7 mouse cellular contexts compared by ENCODE assay signal in the genomic region with DNA sequence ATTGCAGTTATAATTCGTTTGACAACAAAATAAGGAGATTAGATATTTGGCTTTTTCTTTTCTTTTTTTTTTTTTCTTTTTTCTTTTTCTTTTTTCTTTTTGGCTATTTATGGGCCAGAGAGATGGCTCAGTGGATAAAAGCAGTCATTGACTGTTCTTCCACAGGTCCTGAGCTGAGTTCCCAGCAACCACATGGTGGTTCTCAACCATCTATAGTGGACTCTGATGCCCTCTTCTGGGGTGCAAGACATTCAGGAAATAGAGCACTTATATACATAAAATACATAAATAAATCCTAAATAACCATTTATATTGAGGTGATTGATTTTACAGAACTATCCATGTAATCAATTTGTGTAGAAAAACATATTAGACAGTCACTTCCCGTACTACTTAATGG. TPM values are rescaled to one million over a fixed set of nuclear protein-coding genes. Genes with fewer than 3 reads are reported as not detected.
DNase-seq lines count a peak whose midpoint lies in the region; ATAC-seq lines count a peak whose summit lies in the region.

No protein-coding gene starts in this region.

- H3K27ac ChIP-seq in lung, embryonic 15.5 days = no peak overlapping the region
- 0 out of 2 replicates have a peak overlapping the region, but pooled peaks have one; percentile 92 for H3K27ac ChIP-seq in embryonic facial prominence, embryonic 15.5 days (replicated peaks)
- no peak overlapping the region for H3K27ac ChIP-seq in limb, embryonic 12.5 days
- no peak overlapping the region for H3K27ac ChIP-seq in stomach, embryonic 15.5 days

- H3K4me1 ChIP-seq in lung, embryonic 15.5 days = peaks cover 17% of the 10 kb centered on the region
- peaks cover 16% of the 10 kb centered on the region for H3K4me1 ChIP-seq in embryonic facial prominence, embryonic 15.5 days
- peaks cover 19% of the 10 kb centered on the region for H3K4me1 ChIP-seq in limb, embryonic 12.5 days (replicated peaks)
- H3K4me1 ChIP-seq in stomach, embryonic 15.5 days = peaks cover 15% of the 10 kb centered on the region

- H3K27me3 ChIP-seq in lung, embryonic 15.5 days = no peaks in the 10 kb centered on the region
- no peaks in the 10 kb centered on the region for H3K27me3 ChIP-seq in embryonic facial prominence, embryonic 15.5 days
- no peaks in the 10 kb centered on the region for H3K27me3 ChIP-seq in limb, embryonic 12.5 days
- H3K27me3 ChIP-seq in stomach, embryonic 15.5 days (replicated peaks) = no peaks in the 10 kb centered on the region

- peak overlapping the region; percentile 52 for H3K4me2 ChIP-seq in lung, embryonic 15.5 days
- peak overlapping the region; percentile 55 for H3K4me2 ChIP-seq in embryonic facial prominence, embryonic 15.5 days (replicated peaks)
- H3K4me2 ChIP-seq in limb, embryonic 12.5 days = peak overlapping the region; percentile 82
- H3K4me2 ChIP-seq in stomach, embryonic 15.5 days = peak overlapping the region; percentile 66

- no peak for ATAC-seq in lung, embryonic 15.5 days (ENCODE audit: borderline replicate concordance, extremely low read depth, low FRiP score, low TSS enrichment)
- no peak for ATAC-seq in embryonic facial prominence, embryonic 15.5 days (ENCODE audit: insufficient number of reproducible peaks, low FRiP score, low TSS enrichment, low read depth)
- ATAC-seq in limb, embryonic 12.5 days (ENCODE audit: insufficient number of reproducible peaks, insufficient read depth, low FRiP score, low TSS enrichment, low read depth) = no peak
- ATAC-seq in stomach, embryonic 15.5 days (ENCODE audit: insufficient read depth, low FRiP score, low read depth) = no peak

- H3K9ac ChIP-seq in lung, embryonic 15.5 days = no peak overlapping the region
- no peak overlapping the region for H3K9ac ChIP-seq in embryonic facial prominence, embryonic 15.5 days
- no peak overlapping the region for H3K9ac ChIP-seq in limb, embryonic 12.5 days (replicated peaks)
- H3K9ac ChIP-seq in stomach, embryonic 15.5 days = no peak overlapping the region

- H3K4me3 ChIP-seq in lung, embryonic 15.5 days = peak overlapping the region; percentile 61
- peak overlapping the region; percentile 98 for H3K4me3 ChIP-seq in embryonic facial prominence, embryonic 15.5 days (replicated peaks)
- peak overlapping the region; percentile 100 for H3K4me3 ChIP-seq in limb, embryonic 12.5 days (replicated peaks)
- H3K4me3 ChIP-seq in stomach, embryonic 15.5 days (replicated peaks) = peak overlapping the region; percentile 94

- 44% methylated on average over 2 of the region's 2 CpGs for WGBS in lung, embryonic 15.5 days
- 52% methylated on average over 2 of the region's 2 CpGs for WGBS in embryonic facial prominence, embryonic 15.5 days
- whole genome bisulfite sequencing in limb, embryonic 12.5 days = 58% methylated on average over 2 of the region's 2 CpGs
- WGBS in stomach, embryonic 15.5 days = 45% methylated on average over 2 of the region's 2 CpGs

- DNase-seq in lung, adult 18-20 months = no peak
- no peak for DNase-seq in layer of hippocampus, postnatal 36 days
- DNase-seq in cerebellum, postnatal 25 days = no peak

- H3K36me3 ChIP-seq in lung, embryonic 15.5 days = no peaks in the 10 kb centered on the region
- H3K36me3 ChIP-seq in embryonic facial prominence, embryonic 15.5 days = no peaks in the 10 kb centered on the region
- H3K36me3 ChIP-seq in limb, embryonic 12.5 days = peaks cover 3% of the 10 kb centered on the region; the same call in 1 of the 2 replicates
- H3K36me3 ChIP-seq in stomach, embryonic 15.5 days = no peaks in the 10 kb centered on the region

- H3K9me3 ChIP-seq in lung, embryonic 15.5 days = no peaks in the 10 kb centered on the region
- H3K9me3 ChIP-seq in embryonic facial prominence, embryonic 15.5 days (replicated peaks) = no peaks in the 10 kb centered on the region
- H3K9me3 ChIP-seq in limb, embryonic 12.5 days = no peaks in the 10 kb centered on the region
- H3K9me3 ChIP-seq in stomach, embryonic 15.5 days = no peaks in the 10 kb centered on the region

RNA-seq across cellular contexts. Expression of a gene that starts 2.5 kb away (rescaled TPM):
- 45.5 and 46.3 TPM in 2 replicates for polyA plus RNA-seq in lung, embryonic 15.5 days (2015; fragmentation: Nextera tagmentation; extraction: Ambion mirVana)
- 40.6 and 41.4 TPM in 2 replicates for polyA plus RNA-seq in embryonic facial prominence, embryonic 15.5 days (2015; fragmentation: Nextera tagmentation; extraction: Ambion mirVana)
- 60.5 and 60.6 TPM in 2 replicates for polyA plus RNA-seq in limb, embryonic 12.5 days (2016; fragmentation: Nextera tagmentation; extraction: Ambion mirVana)
- polyA plus RNA-seq in stomach, embryonic 15.5 days (2015; fragmentation: Nextera tagmentation; extraction: Ambion mirVana) = 43.8 and 49.9 TPM in 2 replicates
- 10 to 100 TPM; 49.3 to 56.6 TPM for total RNA-seq in layer of hippocampus, postnatal 36 days (2021)

RNA-seq across cellular contexts. Expression of a gene that starts 8.7 kb away (rescaled TPM):
- 631 and 694 TPM in 2 replicates for polyA plus RNA-seq in lung, embryonic 15.5 days (2015; fragmentation: Nextera tagmentation; extraction: Ambion mirVana)
- 613 and 635 TPM in 2 replicates for polyA plus RNA-seq in embryonic facial prominence, embryonic 15.5 days (2015; fragmentation: Nextera tagmentation; extraction: Ambion mirVana)
- 737 and 751 TPM in 2 replicates for polyA plus RNA-seq in limb, embryonic 12.5 days (2016; fragmentation: Nextera tagmentation; extraction: Ambion mirVana)
- polyA plus RNA-seq in stomach, embryonic 15.5 days (2015; fragmentation: Nextera tagmentation; extraction: Ambion mirVana) = 709 and 792 TPM in 2 replicates
- 100 to 1,000 TPM; 323 to 359 TPM for total RNA-seq in layer of hippocampus, postnatal 36 days (2021)

RNA-seq across cellular contexts. Expression of a gene that starts 20.9 kb away (rescaled TPM):
- 2.5 and 2.8 TPM in 2 replicates for polyA plus RNA-seq in lung, embryonic 15.5 days (2015; fragmentation: Nextera tagmentation; extraction: Ambion mirVana)
- 4.8 and 5.7 TPM in 2 replicates for polyA plus RNA-seq in embryonic facial prominence, embryonic 15.5 days (2015; fragmentation: Nextera tagmentation; extraction: Ambion mirVana)
- polyA plus RNA-seq in limb, embryonic 12.5 days (2016; fragmentation: Nextera tagmentation; extraction: Ambion mirVana) = 3.8 and 4.8 TPM in 2 replicates
- polyA plus RNA-seq in stomach, embryonic 15.5 days (2015; fragmentation: Nextera tagmentation; extraction: Ambion mirVana) = 3.8 and 4.0 TPM in 2 replicates
- not detected for total RNA-seq in layer of hippocampus, postnatal 36 days (2021)
